Mouse (Mus musculus) MEL (cell line): ENCODE measurements at regions not wholly inside any gene's neighbourhood (a gene's known extent, or its start where the extent isn't known, plus 50 kb on each side); places are given as distances from the start of the nearest gene placed in this dataset.

Experiments used
- DNase-seq: peaks from one replicate; pipeline ENCODE4 v3.0.0; 2011; ENCODE audit warnings: low read depth, low spot score
- H3K27ac ChIP-seq: 2 replicates; pipeline ENCODE4 v1.5.1; 2012; ENCODE audit warnings: low read depth, mild to moderate bottlenecking, control low read depth, low read length, moderate library complexity; ENCODE audit not compliant: control insufficient read depth
- H3K27me3 ChIP-seq, 2 experiments: fragments of 150-350 bp in 1 of 2; sonication (generic) in 1 of 2; 2 replicates each; pipeline ENCODE4 v1.6.1; 2012; ENCODE audit warnings: low read length in 2 of 2, mild to moderate bottlenecking in 2 of 2, improper control_type of control experiment in 1 of 2, moderate library complexity in 1 of 2; ENCODE audit not compliant: insufficient read depth in 2 of 2, control insufficient read depth in 1 of 2
- H3K36me3 ChIP-seq, 2 experiments: 2 replicates each; pipeline ENCODE4 v1.6.1; 2012 to 2014; ENCODE audit warnings: low read length in 2 of 2, improper control_type of control experiment in 1 of 2, inconsistent platforms in 1 of 2, mild to moderate bottlenecking in 1 of 2; ENCODE audit not compliant: insufficient read depth in 2 of 2, control insufficient read depth in 1 of 2
- H3K4me1 ChIP-seq, 2 experiments: fragments of 150-350 bp in 1 of 2; sonication (generic) in 1 of 2; 2 replicates each; pipeline ENCODE4 v1.6.1; 2012; ENCODE audit warnings: low read length in 2 of 2, improper control_type of control experiment in 1 of 2, mild to moderate bottlenecking in 1 of 2; ENCODE audit not compliant: insufficient read depth in 2 of 2, control insufficient read depth in 1 of 2
- H3K4me3 ChIP-seq, 2 experiments: fragments of 150-350 bp in 1 of 2; sonication (generic) in 1 of 2; 2 replicates each; pipeline ENCODE4 v1.5.1; 2012; ENCODE audit warnings: low read depth in 2 of 2, low read length in 2 of 2, mild to moderate bottlenecking in 2 of 2, moderate library complexity in 2 of 2, control low read depth in 1 of 2, improper control_type of control experiment in 1 of 2; ENCODE audit not compliant: control insufficient read depth in 1 of 2, insufficient read depth in 1 of 2
- H3K79me2 ChIP-seq: 2 replicates; pipeline ENCODE4 v1.6.1; 2012; ENCODE audit warnings: mild to moderate bottlenecking, low read length, moderate library complexity; ENCODE audit not compliant: control insufficient read depth, poor library complexity, insufficient read depth
- H3K9ac ChIP-seq: 2 replicates; pipeline ENCODE4 v1.6.1; 2012; ENCODE audit warnings: low read depth, mild to moderate bottlenecking, control low read depth, low read length, moderate library complexity; ENCODE audit not compliant: control insufficient read depth, poor library complexity, severe bottlenecking
- H3K9me3 ChIP-seq: fragments of 150-350 bp; sonication (generic); replicated peaks from 2 replicates; pipeline ENCODE4 v1.6.1; 2012; ENCODE audit warnings: mild to moderate bottlenecking, low read length, improper control_type of control experiment, moderate library complexity; ENCODE audit not compliant: insufficient read depth
- CHD2 ChIP-seq: IDR thresholded peaks from 2 replicates; pipeline ENCODE4 v1.6.1; 2011; ENCODE audit warnings: low read length, improper control_type of control experiment
- EP300 ChIP-seq, 2 experiments: IDR thresholded peaks; 2 replicates each; pipeline ENCODE4 v1.6.1; 2011; ENCODE audit warnings: improper control_type of control experiment in 2 of 2, low read length in 2 of 2, low read depth in 1 of 2, mild to moderate bottlenecking in 1 of 2
- ETS1 ChIP-seq: IDR thresholded peaks from 2 replicates; pipeline ENCODE4 v1.6.1; 2012; ENCODE audit warnings: low read depth, mild to moderate bottlenecking, inconsistent platforms, low read length, improper control_type of control experiment, moderate library complexity
- GABPA ChIP-seq: IDR thresholded peaks from 2 replicates; pipeline ENCODE4 v1.6.1; 2012; ENCODE audit warnings: low read depth, mild to moderate bottlenecking, inconsistent platforms, low read length, improper control_type of control experiment, moderate library complexity
- MAFK ChIP-seq: IDR thresholded peaks from 2 replicates; pipeline ENCODE4 v1.6.1; 2011; ENCODE audit warnings: low read depth, mild to moderate bottlenecking, low read length, improper control_type of control experiment, borderline replicate concordance
- MAZ ChIP-seq: IDR thresholded peaks from 2 replicates; pipeline ENCODE4 v1.6.1; 2012; ENCODE audit warnings: low read depth, mild to moderate bottlenecking, inconsistent platforms, low read length, improper control_type of control experiment
- MEF2A ChIP-seq: IDR thresholded peaks from 2 replicates; pipeline ENCODE4 v1.6.1; 2014; ENCODE audit warnings: low read depth, mild to moderate bottlenecking, inconsistent platforms, low read length, improper control_type of control experiment; ENCODE audit not compliant: poor library complexity, insufficient replicate concordance, severe bottlenecking; ENCODE audit errors: extremely low read depth
- MXI1 ChIP-seq: IDR thresholded peaks from 2 replicates; pipeline ENCODE4 v1.6.1; 2011; ENCODE audit warnings: mild to moderate bottlenecking, low read depth, low read length, improper control_type of control experiment
- MYC ChIP-seq: IDR thresholded peaks from 2 replicates; pipeline ENCODE4 v1.6.1; 2011; ENCODE audit warnings: low read depth, mild to moderate bottlenecking, low read length, improper control_type of control experiment, moderate library complexity
- POLR2A ChIP-seq, 2 experiments: IDR thresholded peaks; 2 replicates each; pipeline ENCODE4 v1.6.1; 2011 to 2012; ENCODE audit warnings: low read length in 2 of 2, mild to moderate bottlenecking in 2 of 2, control low read depth in 1 of 2, improper control_type of control experiment in 1 of 2, low read depth in 1 of 2, moderate library complexity in 1 of 2; ENCODE audit not compliant: control insufficient read depth in 1 of 2, insufficient read depth in 1 of 2, poor library complexity in 1 of 2
- RAD21 ChIP-seq: IDR thresholded peaks from 2 replicates; pipeline ENCODE4 v1.6.1; 2011; ENCODE audit warnings: mild to moderate bottlenecking, low read depth, low read length, improper control_type of control experiment
- SMC3 ChIP-seq: IDR thresholded peaks from 2 replicates; pipeline ENCODE4 v1.6.1; 2011; ENCODE audit warnings: low read depth, low read length, improper control_type of control experiment
- TAL1 ChIP-seq: IDR thresholded peaks from 2 replicates; pipeline ENCODE4 v1.6.1; 2012; ENCODE audit warnings: mild to moderate bottlenecking, inconsistent platforms, low read length, moderate library complexity, mixed read lengths
- TBP ChIP-seq: IDR thresholded peaks from 2 replicates; pipeline ENCODE4 v1.8.0; 2011; ENCODE audit warnings: low read depth, low read length, improper control_type of control experiment
- UBTF ChIP-seq: IDR thresholded peaks from 2 replicates; pipeline ENCODE4 v1.6.1; 2012; ENCODE audit warnings: low read depth, mild to moderate bottlenecking, inconsistent platforms, low read length, improper control_type of control experiment, moderate library complexity, borderline replicate concordance; ENCODE audit not compliant: insufficient read depth
- USF1 ChIP-seq: IDR thresholded peaks from 2 replicates; pipeline ENCODE4 v1.6.1; 2014; ENCODE audit warnings: low read depth, mild to moderate bottlenecking, inconsistent platforms, low read length, improper control_type of control experiment, moderate library complexity
- USF2 ChIP-seq, 2 experiments: IDR thresholded peaks; 2 replicates each; pipeline ENCODE4 v1.6.1; 2011 to 2012; ENCODE audit warnings: improper control_type of control experiment in 2 of 2, low read length in 2 of 2, borderline replicate concordance in 1 of 2, inconsistent platforms in 1 of 2, low read depth in 1 of 2, mild to moderate bottlenecking in 1 of 2; ENCODE audit not compliant: insufficient read depth in 1 of 2

- TF ChIP-seq MAZ (no peak), MAFK (0 out of 2 replicates have a peak, but pooled peaks have one; percentile 53)
- Histone ChIP-seq H3K4me1 (no peaks in the 10 kb centered on the region), H3K27ac (no peak overlapping the region), H3K27me3 (no peaks in the 10 kb centered on the region), H3K9ac (no peak overlapping the region), H3K4me3 (no peak overlapping the region), H3K9me3 (no peaks in the 10 kb centered on the region), H3K79me2 (no peaks in the 10 kb centered on the region), H3K36me3 (no peaks in the 10 kb centered on the region)
- DNase-seq: no peak
These were observed 224.1 kb downstream of the Tbl1xr1 start for GRCm38 (mm10) chr3:22300553-22300952.

- no peaks in the 10 kb centered on the region for H3K36me3 ChIP-seq
- DNase-seq: no peak
- H3K9ac ChIP-seq: no peak overlapping the region
- no peak overlapping the region for H3K4me3 ChIP-seq
- H3K4me1 ChIP-seq: no peaks in the 10 kb centered on the region
- no peaks in the 10 kb centered on the region for H3K79me2 ChIP-seq
- H3K27me3 ChIP-seq: no peaks in the 10 kb centered on the region
- no peak overlapping the region for H3K27ac ChIP-seq
- TF ChIP-seq CHD2 (no peak), MEF2A (no peak), RAD21 (no peak), SMC3 (no peak), MYC (no peak), TBP (no peak), UBTF (no peak), POLR2A (IDR thresholded peaks at IDR 0.05; ENCODE audit: control insufficient read depth in 1 of 2, insufficient read depth in 1 of 2, low read depth in 1 of 2, low read length in 2 of 2, poor library complexity in 1 of 2) (no peak), MXI1 (no peak), USF1 (no peak), USF2 (IDR thresholded peaks at IDR 0.05; ENCODE audit: borderline replicate concordance in 1 of 2, insufficient read depth in 1 of 2, low read depth in 1 of 2, low read length in 2 of 2) (no peak), TAL1 (no peak), GABPA (no peak), EP300 (IDR thresholded peaks at IDR 0.05; ENCODE audit: low read depth in 1 of 2, low read length in 2 of 2) (no peak), ETS1 (no peak)
- TF ChIP-seq, all 39 proteins: peak for 0
- no peaks in the 10 kb centered on the region for H3K9me3 ChIP-seq
These were observed 225.6 kb downstream of the Tbl1xr1 start for GRCm38 (mm10) chr3:22301991-22302517.
